9 mouse cellular contexts compared by ENCODE assay signal in the genomic region with DNA sequence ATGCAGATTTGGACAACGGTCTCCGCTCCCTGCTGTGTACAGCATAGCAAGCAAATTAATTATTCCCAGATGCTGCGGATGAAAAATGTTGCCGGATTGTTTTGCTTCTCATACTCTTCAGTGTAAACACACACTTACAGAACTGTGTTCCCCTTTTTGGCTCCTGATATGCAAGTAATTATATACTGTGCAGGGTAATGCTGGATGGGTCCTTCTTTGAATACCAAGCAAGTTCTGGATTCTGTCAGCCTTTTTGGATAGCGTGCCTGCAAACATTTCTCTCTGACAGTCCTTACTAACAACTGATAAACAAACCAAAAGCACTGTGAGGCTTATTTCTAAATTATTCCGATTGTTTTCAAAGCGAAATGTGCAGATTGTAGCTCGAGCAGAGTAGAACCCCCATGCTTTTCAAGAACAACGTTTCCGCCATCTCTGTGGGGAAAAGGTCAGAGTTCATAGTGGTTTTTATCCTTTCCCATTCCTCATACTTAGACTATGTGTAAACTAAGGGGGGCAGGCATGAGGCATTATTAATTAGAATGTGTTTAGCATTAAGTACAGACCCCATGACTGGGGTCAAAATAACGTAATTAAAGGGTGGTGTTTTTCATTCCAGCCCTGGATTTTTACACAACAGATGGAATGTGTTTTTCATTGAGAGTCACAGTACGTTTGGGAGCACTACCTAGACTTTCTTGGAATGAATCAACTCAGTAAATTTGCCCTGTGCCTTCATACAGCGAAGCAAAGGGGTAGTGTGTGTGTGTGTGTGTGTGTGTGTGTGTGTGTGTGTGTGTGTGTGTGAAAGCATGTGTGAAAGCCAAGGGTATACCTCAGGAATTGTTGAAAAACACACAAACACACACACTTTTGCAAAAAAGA. TPM values are rescaled to one million over a fixed set of nuclear protein-coding genes. Genes with fewer than 3 reads are reported as not detected.
DNase-seq lines count a peak whose midpoint lies in the region; ATAC-seq lines count a peak whose summit lies in the region.
"Had no signal": no experiment of that assay in that cellular context is flagged by ENCODE, and none has a peak within 500 bp of the region (broad histone marks: within the 10 kb centered on the region; RNA-seq: fewer than 3 reads in every experiment).

No protein-coding gene starts in this region.

- H3K27me3 ChIP-seq in embryonic facial prominence, embryonic 12.5 days, result no peaks in the 10 kb centered on the region
- no peaks in the 10 kb centered on the region for H3K27me3 ChIP-seq in intestine, embryonic 14.5 days (replicated peaks; ENCODE audit: control insufficient read depth, insufficient read depth, low read length)
- no peaks in the 10 kb centered on the region for H3K27me3 ChIP-seq in neural tube, embryonic 14.5 days (ENCODE audit: control insufficient read depth, insufficient read depth, low read length)

- H3K4me1 ChIP-seq in embryonic facial prominence, embryonic 12.5 days, result peaks cover 26% of the 10 kb centered on the region
- H3K4me1 ChIP-seq in intestine, embryonic 14.5 days (replicated peaks; ENCODE audit: control insufficient read depth, insufficient read depth, low read length), result peaks cover 18% of the 10 kb centered on the region
- peaks cover 7% of the 10 kb centered on the region; the same call in 1 of the 2 replicates for H3K4me1 ChIP-seq in neural tube, embryonic 14.5 days (ENCODE audit: control insufficient read depth, insufficient read depth, low read length)

- no peak overlapping the region for H3K9ac ChIP-seq in embryonic facial prominence, embryonic 12.5 days
- no peak overlapping the region for H3K9ac ChIP-seq in intestine, embryonic 14.5 days (ENCODE audit: low read length)
- H3K9ac ChIP-seq in neural tube, embryonic 14.5 days (replicated peaks; ENCODE audit: low read depth, low read length), result no peak overlapping the region

- peak; percentile 8 for DNase-seq in kidney, postnatal 10 days
- DNase-seq in kidney, postnatal 25 days, result no peak
- no peak for DNase-seq in intestine, embryonic 14.5 days (ENCODE audit: low spot score)
- DNase-seq in adrenal gland, adult 8-10 months, result no peak
- DNase-seq in cerebellum, adult 9-10 months, result no peak
- DNase-seq: cerebellum, adult 2 months had no signal

- H3K36me3 ChIP-seq in embryonic facial prominence, embryonic 12.5 days, result no peaks in the 10 kb centered on the region
- no peaks in the 10 kb centered on the region for H3K36me3 ChIP-seq in intestine, embryonic 14.5 days (ENCODE audit: control insufficient read depth, insufficient read depth, low read length)
- H3K36me3 ChIP-seq in neural tube, embryonic 14.5 days (ENCODE audit: control insufficient read depth, insufficient read depth, low read length), result no peaks in the 10 kb centered on the region

- H3K27ac ChIP-seq in embryonic facial prominence, embryonic 12.5 days, result peak overlapping the region; percentile 82
- H3K27ac ChIP-seq in intestine, embryonic 14.5 days (ENCODE audit: low read depth), result peak overlapping the region; percentile 64
- H3K27ac ChIP-seq in neural tube, embryonic 14.5 days (ENCODE audit: low read depth, low read length), result peak overlapping the region; percentile 23; the same call in 1 of the 2 replicates

- no peaks in the 10 kb centered on the region for H3K9me3 ChIP-seq in embryonic facial prominence, embryonic 12.5 days
- H3K9me3 ChIP-seq in intestine, embryonic 14.5 days (ENCODE audit: control insufficient read depth, low read length), result no peaks in the 10 kb centered on the region
- H3K9me3 ChIP-seq in neural tube, embryonic 14.5 days (ENCODE audit: control insufficient read depth, low read length), result no peaks in the 10 kb centered on the region

- 20% methylated on average over 13 of the region's 13 CpGs for WGBS in embryonic facial prominence, embryonic 12.5 days
- 31% methylated on average over 13 of the region's 13 CpGs for WGBS in intestine, embryonic 14.5 days
- WGBS in neural tube, embryonic 14.5 days, result 30% methylated on average over 13 of the region's 13 CpGs

- ATAC-seq in embryonic facial prominence, embryonic 12.5 days (ENCODE audit: insufficient number of reproducible peaks, insufficient read depth, low FRiP score, low TSS enrichment), result peak; percentile 38; the same call in 1 of the 2 replicates
- ATAC-seq in intestine, embryonic 14.5 days (replicated peaks; ENCODE audit: low FRiP score, low TSS enrichment, low read depth), result peak; percentile 63; the same call in 1 of the 2 replicates
- peak; percentile 52 for ATAC-seq in neural tube, embryonic 14.5 days (ENCODE audit: low read depth)
- no peak for ATAC-seq in erythroblast, adult 5-6 weeks (replicated peaks; ENCODE audit: low FRiP score, poor library complexity, severe bottlenecking)

- H3K4me3 ChIP-seq in embryonic facial prominence, embryonic 12.5 days, result no peak overlapping the region
- no peak overlapping the region for H3K4me3 ChIP-seq in intestine, embryonic 14.5 days (ENCODE audit: low read depth, low read length)
- no peak overlapping the region for H3K4me3 ChIP-seq in neural tube, embryonic 14.5 days (ENCODE audit: low read depth, low read length)

- H3K4me2 ChIP-seq in embryonic facial prominence, embryonic 12.5 days (replicated peaks), result no peak overlapping the region
- no peak overlapping the region for H3K4me2 ChIP-seq in intestine, embryonic 14.5 days (ENCODE audit: low read length)
- H3K4me2 ChIP-seq in neural tube, embryonic 14.5 days (ENCODE audit: low read depth, low read length), result no peak overlapping the region

RNA-seq across cellular contexts. Expression of gene Ehbp1, which starts 5.8 kb away (rescaled TPM):
- 12.6 and 14.3 TPM in 2 replicates for polyA plus RNA-seq in embryonic facial prominence, embryonic 12.5 days (2016; fragmentation: Nextera tagmentation; extraction: Ambion mirVana)
- 11.1 and 12.2 TPM in 2 replicates for polyA plus RNA-seq in intestine, embryonic 14.5 days (2014; fragmentation: Nextera tagmentation; extraction: Ambion mirVana)
- 24.6 and 35.2 TPM in 2 replicates for polyA plus RNA-seq in neural tube, embryonic 14.5 days (2014; fragmentation: Nextera tagmentation; extraction: Ambion mirVana)
- 5.6 TPM in 1 of 2 replicates, not detected in the other for total RNA-seq in erythroblast, adult 5-6 weeks (2015; ENCODE audit: low replicate concordance)
- total RNA-seq in erythroblast, adult 5-6 weeks (2017; ENCODE audit: low replicate concordance), result 1.4 and 2.2 TPM in 2 replicates
- 10 to 100 TPM; 22.1 to 35.4 (median 32.0) TPM for total RNA-seq in adrenal gland, adult 8-10 months (2022)

Comparison
In these comparisons a context has a peak if more than half of its experiments do, and no peak if none do; other contexts are left out.
1. H3K27ac ChIP-seq: peak in every context shown above with its lines; median percentile 82 in embryonic facial prominence, embryonic 12.5 days; 64 in intestine, embryonic 14.5 days; 23 in neural tube, embryonic 14.5 days.